Mouse (Mus musculus) regulatory T cell (primary cell): ENCODE results near the gene Gm36079.
"Not testable (repeated sequence)": the region's sequence is repeated elsewhere in the genome, so short reads cannot be mapped to it uniquely, and the experiment has no call there.

Source experiments
- in situ Hi-C: fragments of 300-600 bp; cut with MboI, MseI; formaldehyde crosslinking; loops from one replicate; pipeline ENCODE4 v1.15.1; 2025; ENCODE audit warnings: high pct_unique_total_duplicates

The Gm36079 gene

DNA sequence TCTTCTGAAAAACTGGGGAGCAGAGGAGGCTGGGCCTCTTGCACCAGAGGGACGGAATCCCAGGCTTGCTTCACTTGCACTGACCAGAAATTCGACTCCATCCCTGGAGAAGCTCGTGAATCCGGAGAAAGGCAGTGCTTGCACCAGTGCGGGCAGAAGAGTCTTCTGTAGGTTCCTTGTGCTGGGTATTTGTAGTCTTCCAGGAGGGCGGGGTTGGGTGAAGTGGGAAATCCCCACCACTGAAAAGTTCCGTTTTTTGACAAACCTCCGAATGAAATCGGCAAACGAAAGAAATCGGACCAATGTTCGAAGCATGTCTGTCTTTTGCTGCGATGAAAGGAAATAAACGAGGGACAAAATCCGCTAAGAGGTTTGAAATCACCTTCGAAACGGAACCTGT lies at the start of gene Gm36079:
Gm36079 (minus strand) TSS at position 101 of the 400 bp plus-strand sequence.
- in situ Hi-C loops, result not testable (repeated sequence)

DNA sequence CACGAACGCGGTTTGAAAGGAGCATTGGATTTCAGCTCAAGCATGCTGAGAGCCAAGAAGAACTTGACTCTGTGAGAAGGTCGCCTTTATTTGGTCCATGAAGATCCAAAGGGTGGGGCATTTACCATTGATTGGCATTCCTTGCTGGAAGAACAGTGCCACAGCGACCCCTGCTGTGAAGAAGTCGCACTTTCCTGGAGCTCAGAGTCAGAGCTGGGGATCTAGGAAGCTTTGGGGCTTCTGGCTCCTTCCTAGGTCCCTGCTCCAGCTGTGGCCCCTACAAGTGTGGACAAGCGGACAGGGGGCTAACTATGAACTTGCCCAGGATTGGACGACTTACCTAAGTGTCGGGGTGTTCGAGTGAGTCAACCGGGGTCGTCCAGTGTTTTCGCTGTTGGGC lies 44.1 kb upstream of the Gm36079 start:
- in situ Hi-C loops, result not testable (repeated sequence)

DNA sequence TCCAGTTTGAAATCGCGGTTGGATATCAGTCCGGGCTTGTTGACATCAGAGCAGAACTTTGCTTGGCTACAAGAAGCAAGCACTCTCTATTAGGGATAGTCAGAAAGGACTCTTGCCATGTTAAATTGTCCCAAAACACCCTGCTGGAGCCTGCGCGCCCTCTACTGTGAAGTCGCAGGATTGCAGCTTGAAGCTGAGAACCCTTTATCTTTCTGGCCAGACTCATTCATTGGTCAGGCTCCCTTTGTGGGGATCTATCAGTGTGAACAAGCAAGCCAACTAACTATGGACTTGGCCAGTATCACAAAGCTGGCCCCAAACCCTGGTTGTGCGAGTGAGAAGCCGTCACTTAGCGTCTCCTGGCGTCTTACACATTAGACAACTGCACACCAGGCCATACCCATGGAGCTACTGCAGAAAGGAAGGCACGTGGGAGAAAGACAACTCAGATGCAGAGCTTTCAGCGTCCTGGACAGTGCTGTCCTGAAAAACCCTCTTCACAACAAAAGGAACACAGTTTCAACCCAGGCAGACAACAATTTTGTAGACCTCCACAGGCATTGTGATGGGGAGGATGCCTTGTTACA lies 43.3 kb upstream of the Gm36079 start:
- in situ Hi-C loops, result not testable (repeated sequence)

DNA sequence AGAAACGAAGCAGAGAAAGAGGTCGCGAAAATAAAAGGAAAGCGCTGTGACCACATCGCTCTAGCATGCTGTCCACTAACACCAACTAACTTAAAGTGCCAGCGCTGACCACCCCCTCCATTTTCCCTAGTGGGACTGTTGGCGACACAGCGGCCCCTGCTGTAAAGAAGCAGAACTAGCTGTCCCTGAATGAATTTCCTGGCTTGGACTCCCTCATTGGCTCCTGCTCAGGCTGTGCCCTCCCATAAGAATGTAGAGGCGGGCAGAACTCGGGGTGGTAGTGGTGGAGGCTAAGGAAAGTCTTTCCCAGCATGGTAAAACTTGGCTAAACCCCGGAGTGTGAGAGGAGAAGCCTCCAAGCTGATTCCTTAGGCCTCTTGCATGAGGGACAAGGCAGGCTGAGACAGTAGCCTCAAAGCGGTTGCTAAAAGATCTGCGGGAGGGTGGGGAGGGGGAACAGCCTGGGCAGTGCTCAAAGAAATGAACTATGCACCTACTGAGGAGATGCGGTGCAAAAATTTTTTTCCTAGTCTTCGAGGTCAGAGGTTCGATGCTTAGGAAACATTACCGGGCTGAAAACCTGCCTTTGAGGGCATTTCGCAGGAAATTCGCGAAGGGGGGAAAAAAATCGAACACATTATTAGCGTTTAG lies 36.8 kb upstream of the Gm36079 start:
- in situ Hi-C loops, result not testable (repeated sequence)

DNA sequence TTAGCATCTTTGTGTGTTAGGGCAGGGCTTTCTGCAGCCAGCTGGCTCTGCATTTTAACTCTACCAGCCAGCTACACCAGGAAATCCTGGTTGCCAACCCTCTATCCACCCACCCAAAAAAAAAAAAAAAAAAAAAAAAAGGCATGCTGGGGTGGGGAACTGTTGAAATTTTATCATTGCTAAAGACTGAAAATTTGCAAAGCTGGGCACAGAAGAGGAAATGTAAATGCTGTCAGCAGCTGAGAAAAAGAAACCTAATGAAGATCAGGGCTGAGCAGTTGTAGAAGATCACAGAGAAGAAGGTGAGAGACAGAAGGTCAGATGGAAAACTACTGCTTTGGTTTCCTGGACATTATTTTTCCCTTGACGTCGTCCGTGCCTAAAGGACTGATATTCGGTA lies 36.1 kb upstream of the Gm36079 start:
- in situ Hi-C loops, result not testable (repeated sequence)

DNA sequence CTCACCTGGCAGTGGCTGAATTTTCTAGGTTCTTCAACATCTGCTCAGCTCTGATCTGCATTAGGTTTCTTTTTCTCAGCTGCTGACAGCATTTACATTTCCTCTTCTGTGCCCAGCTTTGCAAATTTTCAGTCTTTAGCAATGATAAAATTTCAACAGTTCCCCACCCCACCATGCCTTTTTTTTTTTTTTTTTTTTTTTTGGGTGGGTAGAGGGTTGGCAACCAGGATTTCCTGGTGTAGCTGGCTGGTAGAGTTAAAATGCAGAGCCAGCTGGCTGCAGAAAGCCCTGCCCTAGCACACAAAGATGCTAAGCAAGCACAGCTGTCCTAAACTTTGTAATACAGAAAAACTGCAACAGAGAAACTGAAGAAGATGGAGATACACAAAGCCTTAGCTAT lies 25.3 kb upstream of the Gm36079 start, which contains the start of gene Gm21188:
Gm21188 (minus strand) TSS at position 110 of the 400 bp plus-strand sequence.
- in situ Hi-C loops, result not testable (repeated sequence)

DNA sequence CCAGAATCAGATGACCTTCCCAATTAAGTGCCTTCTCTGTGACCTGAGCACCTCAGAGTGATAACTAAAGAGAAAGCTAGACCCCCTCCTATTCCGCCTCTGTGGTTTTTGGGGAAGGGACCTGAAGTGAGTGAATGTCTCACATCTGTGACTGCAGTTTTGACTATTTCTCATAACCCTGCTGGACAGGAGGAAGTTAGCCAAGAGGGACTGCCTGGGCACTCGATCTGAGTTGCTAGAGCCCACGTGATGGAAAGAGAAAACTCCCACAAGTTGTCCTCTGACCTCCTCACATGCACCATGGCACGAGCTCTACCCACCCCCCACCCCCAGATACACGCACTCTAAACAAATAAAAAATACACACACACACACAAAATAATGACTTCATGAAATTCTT lies 21.8 kb upstream of the Gm36079 start:
- in situ Hi-C loops, result not testable (repeated sequence)

DNA sequence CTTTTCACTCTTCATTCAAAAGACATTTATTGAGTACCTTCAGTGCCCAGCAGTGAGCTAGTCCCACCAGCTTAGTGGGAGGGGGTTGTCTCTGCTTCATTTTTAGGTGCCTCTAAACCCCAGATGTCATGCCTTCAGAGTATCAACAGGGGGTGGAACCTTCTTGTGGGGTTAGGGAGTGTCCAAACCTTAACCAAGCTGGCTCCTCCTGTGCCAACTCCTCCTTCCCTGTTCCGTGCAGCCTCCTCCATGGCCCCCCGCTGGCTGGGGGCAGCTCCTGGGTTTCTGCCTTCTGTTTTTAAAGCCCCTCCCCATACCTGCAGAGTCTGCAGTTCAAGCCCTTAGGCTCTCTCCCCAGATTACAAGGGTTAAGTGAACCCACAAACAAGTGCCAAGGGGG lies 21.4 kb upstream of the Gm36079 start:
- in situ Hi-C loops, result not testable (repeated sequence)

DNA sequence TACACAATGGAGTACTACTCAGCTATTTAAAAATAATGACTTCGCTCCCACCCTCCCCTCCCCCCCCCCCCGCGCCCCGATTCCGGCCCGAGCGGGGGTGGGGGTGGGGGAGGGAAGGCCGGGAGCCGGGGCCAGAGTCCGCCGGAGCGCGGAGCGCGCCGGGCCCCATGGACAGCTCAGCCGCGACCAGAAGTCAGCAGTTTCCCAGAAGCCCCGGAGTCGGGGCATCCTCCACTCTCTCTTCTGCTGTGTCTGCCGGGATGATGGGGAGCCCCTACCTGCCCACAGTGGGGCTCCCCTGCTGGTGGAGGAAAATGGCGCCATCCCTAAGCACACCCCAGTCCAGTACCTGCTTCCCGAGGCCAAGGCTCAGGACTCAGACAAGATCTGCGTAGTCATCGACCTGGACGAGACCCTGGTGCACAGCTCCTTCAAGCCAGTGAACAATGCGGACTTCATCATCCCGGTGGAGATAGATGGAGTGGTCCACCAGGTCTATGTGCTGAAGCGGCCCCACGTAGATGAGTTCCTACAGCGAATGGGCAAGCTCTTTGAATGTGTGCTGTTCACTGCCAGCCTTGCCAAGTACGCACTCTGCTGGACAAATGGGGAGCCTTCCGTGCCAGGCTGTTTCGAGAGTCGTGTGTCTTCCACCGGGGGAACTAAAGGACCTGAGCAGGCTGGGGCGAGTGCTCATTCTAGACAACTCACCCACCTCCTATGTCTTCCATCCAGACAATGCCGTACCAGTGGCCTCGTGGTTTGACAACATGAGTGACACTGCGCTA lies 19.8 kb upstream of the Gm36079 start:
- in situ Hi-C loops, result not testable (repeated sequence)

DNA sequence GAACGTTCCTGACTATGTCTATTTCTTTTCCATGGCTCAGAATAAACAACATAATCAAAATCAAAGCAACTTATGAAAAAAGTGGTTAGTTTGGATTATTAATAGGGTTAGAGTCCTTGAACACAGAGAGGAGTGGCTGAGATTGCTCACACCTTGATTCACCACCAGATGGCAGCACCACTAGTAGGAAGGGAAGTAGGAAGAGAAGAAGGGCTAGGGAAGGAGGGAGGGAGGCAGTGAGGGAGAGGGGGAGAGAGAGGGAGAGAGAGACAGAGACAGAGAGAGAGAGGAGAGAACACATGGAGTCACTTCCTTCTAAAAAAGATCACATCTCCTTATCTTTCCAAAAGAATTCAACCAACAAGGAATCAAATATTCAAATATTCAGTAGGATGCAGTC lies 14.3 kb upstream of the Gm36079 start:
- in situ Hi-C loops, result not testable (repeated sequence)

DNA sequence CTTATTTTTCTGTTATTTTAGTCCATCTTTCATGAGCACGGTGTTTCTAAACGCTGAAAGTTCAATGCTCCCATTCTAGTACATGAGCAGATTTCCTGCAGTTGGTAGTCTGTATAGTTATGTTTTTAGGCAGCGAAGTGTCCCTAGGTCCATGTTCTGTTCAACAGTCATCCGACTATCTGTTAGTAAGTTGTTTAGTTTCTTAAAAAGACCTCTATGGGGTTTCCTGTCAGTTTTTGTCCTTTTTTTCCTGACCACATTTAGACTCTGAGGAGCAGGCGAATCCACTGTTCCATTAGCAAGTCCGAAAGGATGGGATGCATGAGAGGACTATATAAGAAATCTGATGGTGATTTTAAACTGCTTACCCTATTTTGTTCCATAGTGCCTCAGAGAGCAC lies 11.1 kb upstream of the Gm36079 start:
- in situ Hi-C loops, result not testable (repeated sequence)

DNA sequence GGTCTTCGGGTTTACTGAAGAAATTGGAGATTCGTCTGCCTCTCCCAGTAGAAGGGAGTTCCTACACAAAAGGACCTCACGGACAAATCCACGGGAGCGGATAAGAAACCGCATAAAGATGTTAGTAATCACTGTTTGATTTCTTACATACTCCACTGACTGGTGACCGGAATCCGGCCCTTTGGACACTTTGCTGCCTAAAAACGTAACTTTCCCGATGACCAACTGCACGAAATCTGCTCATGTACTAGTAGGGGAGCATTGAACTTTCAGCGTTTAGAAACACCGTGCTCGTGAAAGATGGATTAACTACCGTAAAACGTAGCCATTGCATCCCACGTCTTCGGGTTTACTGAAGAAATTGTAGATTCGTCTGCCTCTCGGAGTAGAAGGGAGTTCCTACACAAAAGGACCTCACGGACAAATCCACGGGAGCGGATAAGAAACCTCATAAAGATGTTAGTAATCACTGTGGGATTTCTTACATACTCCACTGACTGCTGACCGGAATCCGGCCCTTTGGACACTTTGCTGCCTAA lies 9.8 kb upstream of the Gm36079 start:
- in situ Hi-C loops, result not testable (repeated sequence)

DNA sequence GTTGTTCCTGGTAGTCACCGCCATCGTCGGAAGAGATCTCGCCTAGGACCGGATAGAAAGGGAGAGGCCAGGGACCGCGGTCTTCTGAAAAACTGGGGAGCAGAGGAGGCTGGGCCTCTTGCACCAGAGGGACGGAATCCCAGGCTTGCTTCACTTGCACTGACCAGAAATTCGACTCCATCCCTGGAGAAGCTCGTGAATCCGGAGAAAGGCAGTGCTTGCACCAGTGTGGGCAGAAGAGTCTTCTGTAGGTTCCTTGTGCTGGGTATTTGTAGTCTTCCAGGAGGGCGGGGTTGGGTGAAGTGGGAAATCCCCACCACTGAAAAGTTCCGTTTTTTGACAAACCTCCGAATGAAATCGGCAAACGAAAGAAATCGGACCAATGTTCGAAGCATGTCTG lies 8.3 kb upstream of the Gm36079 start:
- in situ Hi-C loops, result not testable (repeated sequence)

DNA sequence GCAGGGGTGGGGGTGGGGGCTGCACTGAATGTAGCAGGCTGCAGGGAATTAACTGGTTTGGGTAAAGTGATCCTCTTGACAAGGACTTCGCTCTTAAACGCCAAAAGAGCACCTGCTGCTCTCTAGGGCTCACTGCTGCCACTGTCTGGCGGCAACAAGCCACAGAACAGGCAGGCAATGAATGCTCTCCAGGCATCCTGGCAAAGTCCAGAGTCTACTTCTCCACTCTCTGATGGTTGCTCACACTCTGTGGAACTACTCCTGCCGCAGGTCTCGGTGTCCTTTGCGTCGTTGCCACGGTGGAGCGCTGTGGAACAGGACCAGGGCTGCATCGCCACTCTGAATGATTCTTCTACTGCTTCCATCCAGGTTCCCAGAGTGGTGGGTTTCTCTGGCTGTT lies 7.8 kb upstream of the Gm36079 start:
- in situ Hi-C loops, result loop anchor here (5.0 kb wide), 1 partner anchor 437 kb away; no protein-coding TSS in a partner anchor

DNA sequence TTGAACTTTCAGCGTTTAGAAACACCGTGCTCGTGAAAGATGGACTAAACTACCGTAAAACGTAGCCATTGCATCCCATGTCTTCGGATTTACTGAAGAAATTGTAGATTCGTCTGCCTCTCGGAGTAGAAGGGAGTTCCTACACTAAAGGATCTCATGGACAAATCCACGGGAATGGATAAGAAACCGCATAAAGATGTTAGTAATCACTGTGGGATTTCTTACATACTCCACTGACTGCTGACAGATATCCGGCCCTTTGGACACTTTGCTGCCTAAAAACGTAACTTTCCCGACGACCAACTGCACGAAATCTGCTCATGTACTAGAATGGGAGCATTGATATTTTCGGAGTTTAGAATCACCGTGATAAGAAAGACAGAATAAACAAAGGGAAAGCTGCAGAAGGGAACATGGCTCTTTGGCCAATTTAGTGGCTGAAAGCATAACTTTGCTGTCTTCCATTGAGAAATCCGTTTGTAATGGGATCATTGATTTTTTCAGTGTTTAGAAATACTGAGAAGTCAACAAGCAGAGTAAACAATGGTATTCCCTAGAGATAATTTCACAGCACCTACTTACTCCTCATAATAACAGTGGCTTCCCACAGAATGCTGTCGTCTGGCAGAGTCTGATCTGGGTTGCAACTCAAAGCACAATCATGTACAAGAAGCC lies 6.8 kb upstream of the Gm36079 start:
- in situ Hi-C loops, result loop anchor here (5.0 kb wide), 1 partner anchor 436 kb away; no protein-coding TSS in a partner anchor

DNA sequence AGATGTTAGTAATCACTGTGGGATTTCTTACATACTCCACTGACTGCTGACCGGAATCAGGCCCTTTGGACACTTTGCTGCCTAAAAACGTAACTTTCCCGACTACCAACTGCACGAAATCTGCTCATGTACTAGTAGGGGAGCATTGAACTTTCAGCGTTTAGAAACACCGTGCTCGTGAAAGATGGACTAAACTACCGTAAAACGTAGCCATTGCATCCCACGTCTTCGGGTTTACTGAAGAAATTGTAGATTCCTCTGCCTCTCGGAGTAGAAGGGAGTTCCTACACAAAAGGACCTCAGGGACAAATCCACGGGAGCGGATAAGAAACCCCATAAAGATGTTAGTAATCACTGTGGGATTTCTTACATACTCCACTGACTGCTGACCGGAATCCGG lies 4.9 kb upstream of the Gm36079 start:
- in situ Hi-C loops, result loop anchor here (5.0 kb wide), 1 partner anchor 434 kb away; no protein-coding TSS in a partner anchor

DNA sequence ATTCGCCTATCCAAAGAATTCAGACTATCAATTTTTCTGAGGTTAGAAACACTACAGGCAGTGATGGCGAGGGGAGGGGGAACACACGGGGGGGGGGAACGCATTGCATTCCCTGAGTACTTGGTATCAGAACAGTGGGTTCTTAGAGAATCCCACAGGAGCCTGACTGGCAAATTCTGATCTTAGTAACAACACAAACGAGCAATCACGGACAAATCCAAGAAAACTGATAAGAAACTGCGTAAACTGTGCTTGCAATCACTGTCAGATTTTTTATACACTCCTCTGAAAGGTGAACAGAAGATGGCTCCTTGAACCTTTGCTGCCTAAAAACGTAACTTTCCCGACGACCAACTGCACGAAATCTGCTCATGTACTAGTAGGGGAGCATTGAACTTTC lies 557 bp upstream of the Gm36079 start:
- in situ Hi-C loops, result not testable (repeated sequence)

DNA sequence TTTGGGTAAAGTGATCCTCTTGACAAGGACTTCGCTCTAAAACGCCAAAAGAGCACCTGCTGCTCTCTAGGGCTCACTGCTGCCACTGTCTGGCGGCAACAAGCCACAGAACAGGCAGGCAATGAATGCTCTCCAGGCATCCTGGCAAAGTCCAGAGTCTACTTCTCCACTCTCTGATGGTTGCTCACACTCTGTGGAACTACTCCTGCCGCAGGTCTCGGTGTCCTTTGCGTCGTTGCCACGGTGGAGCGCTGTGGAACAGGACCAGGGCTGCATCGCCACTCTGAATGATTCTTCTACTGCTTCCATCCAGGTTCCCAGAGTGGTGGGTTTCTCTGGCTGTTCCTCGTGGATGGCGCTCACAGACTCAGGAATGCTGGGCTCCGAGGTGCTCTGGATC lies 438 bp downstream of the Gm36079 start:
- in situ Hi-C loops, result not testable (repeated sequence)

DNA sequence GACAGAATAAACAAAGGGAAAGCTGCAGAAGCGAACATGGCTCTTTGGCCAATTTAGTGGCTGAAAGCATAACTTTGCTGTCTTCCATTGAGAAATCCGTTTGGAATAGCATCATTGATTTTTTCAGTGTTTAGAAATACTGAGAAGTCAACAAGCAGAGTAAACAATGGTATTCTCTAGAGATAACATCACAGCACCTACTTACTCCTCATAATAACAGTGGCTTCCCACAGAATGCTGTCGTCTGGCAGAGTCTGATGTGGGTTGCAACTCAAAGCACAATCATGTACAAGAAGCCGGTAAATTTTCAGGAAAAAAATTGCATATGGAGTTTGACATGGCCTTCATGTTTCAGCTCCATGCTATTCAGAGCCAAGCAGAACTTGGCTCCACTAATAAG lies 1.2 kb downstream of the Gm36079 start:
- in situ Hi-C loops, result not testable (repeated sequence)

DNA sequence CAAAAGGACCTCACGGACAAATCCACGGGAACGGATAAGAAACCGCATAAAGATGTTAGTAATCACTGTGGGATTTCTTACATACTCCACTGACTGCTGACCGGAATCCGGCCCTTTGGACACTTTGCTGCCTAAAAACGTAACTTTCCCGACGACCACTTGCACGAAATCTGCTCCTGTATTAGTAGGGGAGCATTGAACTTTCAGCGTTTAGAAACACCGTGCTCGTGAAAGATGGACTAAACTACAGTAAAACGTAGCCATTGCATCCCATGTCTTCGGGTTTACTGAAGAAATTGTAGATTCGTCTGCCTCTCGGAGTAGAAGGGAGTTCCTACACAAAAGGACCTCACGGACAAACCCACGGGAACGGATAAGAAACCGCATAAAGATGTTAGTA lies 1.8 kb downstream of the Gm36079 start:
- in situ Hi-C loops, result not testable (repeated sequence)

DNA sequence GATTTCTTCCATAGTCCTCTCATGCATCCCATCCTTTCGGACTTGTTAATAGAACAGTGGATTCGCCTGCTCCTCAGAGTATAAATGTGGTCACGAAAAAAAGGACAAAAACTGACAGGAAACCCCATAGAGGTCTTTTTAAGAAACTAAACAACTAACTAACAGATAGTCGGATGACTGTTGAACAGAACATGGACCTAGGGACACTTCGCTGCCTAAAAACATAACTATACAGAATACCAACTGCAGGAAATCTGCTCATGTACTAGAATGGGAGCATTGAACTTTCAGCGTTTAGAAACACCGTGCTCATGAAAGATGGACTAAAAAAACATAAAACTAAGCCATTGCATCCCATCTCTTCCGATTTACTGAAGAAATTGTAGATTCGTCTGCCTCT lies 2.2 kb downstream of the Gm36079 start:
- in situ Hi-C loops, result not testable (repeated sequence)

DNA sequence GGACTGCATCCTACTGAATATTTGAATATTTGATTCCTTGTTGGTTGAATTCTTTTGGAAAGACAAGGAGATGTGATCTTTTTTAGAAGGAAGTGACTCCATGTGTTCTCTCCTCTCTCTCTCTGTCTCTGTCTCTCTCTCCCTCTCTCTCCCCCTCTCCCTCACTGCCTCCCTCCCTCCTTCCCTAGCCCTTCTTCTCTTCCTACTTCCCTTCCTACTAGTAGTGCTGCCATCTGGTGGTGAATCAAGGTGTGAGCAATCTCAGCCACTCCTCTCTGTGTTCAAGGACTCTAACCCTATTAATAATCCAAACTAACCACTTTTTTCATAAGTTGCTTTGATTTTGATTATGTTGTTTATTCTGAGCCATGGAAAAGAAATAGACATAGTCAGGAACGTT lies 5.3 kb downstream of the Gm36079 start:
- in situ Hi-C loops, result not testable (repeated sequence)
